Mouse (Mus musculus): ENCODE measurements around the gene Sat2. TPM values are rescaled to one million over a fixed set of nuclear protein-coding genes. Genes with fewer than 3 reads are reported as not detected.

Sat2 gene
- polyA plus RNA-seq, 1 experiment from 2014 or later = 18.7 TPM

GRCm38 (mm10) chr11:69664841-69665240, 43.0 kb downstream of the Sat2 start:
- H3K4me1 ChIP-seq (ENCODE audit: control insufficient read depth, insufficient read depth, low read length) = peaks cover 21% of the 10 kb centered on the region; the same call in 1 of the 2 replicates
- ATAC-seq (ENCODE audit: insufficient number of reproducible peaks, insufficient read depth, low FRiP score, low read depth) = no peak
- H3K27me3 ChIP-seq (ENCODE audit: control insufficient read depth, insufficient read depth, low read length) = no peaks in the 10 kb centered on the region
- H3K9me3 ChIP-seq (ENCODE audit: control insufficient read depth, low read depth, low read length) = no peaks in the 10 kb centered on the region
- peaks cover 45% of the 10 kb centered on the region for H3K36me3 ChIP-seq (ENCODE audit: control insufficient read depth, insufficient read depth, low read length)
- H3K27ac ChIP-seq (ENCODE audit: low read length) = no peak overlapping the region
- no peak overlapping the region for H3K4me3 ChIP-seq (ENCODE audit: low read depth, low read length)
- H3K4me2 ChIP-seq (replicated peaks; ENCODE audit: low read depth, low read length) = no peak overlapping the region
- no peak overlapping the region for H3K9ac ChIP-seq (replicated peaks; ENCODE audit: low read depth, low read length)
- 91% methylated on average over 7 of the region's 7 CpGs for WGBS

GRCm38 (mm10) chr11:69665457-69665960, 43.7 kb downstream of the Sat2 start:
- peaks cover 52% of the 10 kb centered on the region for H3K36me3 ChIP-seq (ENCODE audit: control insufficient read depth, insufficient read depth, low read length)
- peaks cover 27% of the 10 kb centered on the region; the same call in 1 of the 2 replicates for H3K4me1 ChIP-seq (ENCODE audit: control insufficient read depth, insufficient read depth, low read length)
- no peaks in the 10 kb centered on the region for H3K9me3 ChIP-seq (ENCODE audit: control insufficient read depth, low read depth, low read length)
- ATAC-seq (ENCODE audit: insufficient number of reproducible peaks, insufficient read depth, low FRiP score, low read depth) = no peak
- H3K4me2 ChIP-seq (replicated peaks; ENCODE audit: low read depth, low read length) = no peak overlapping the region
- H3K27ac ChIP-seq (ENCODE audit: low read length) = no peak overlapping the region
- no peaks in the 10 kb centered on the region for H3K27me3 ChIP-seq (ENCODE audit: control insufficient read depth, insufficient read depth, low read length)
- 69% methylated on average over 9 of the region's 9 CpGs for WGBS
- H3K9ac ChIP-seq (replicated peaks; ENCODE audit: low read depth, low read length) = no peak overlapping the region
- no peak overlapping the region for H3K4me3 ChIP-seq (ENCODE audit: low read depth, low read length)

- no peak within 1 kb of the TSS for H3K4me2 ChIP-seq (replicated peaks; ENCODE audit: low read depth, low read length)
- H3K9ac ChIP-seq (replicated peaks; ENCODE audit: low read depth, low read length) = no peak within 1 kb of the TSS
- no peak within 1 kb of the TSS for H3K4me3 ChIP-seq (ENCODE audit: low read depth, low read length)
- no peaks in the 10 kb centered on the region for H3K9me3 ChIP-seq (ENCODE audit: control insufficient read depth, low read depth, low read length)
- H3K4me1 ChIP-seq (ENCODE audit: control insufficient read depth, insufficient read depth, low read length) = peaks cover 26% of the 10 kb centered on the region; the same call in 1 of the 2 replicates
- peaks cover 56% of the 10 kb centered on the region for H3K36me3 ChIP-seq (ENCODE audit: control insufficient read depth, insufficient read depth, low read length)
- peak within 1 kb of the TSS; percentile 11; the same call in 1 of the 2 replicates for H3K27ac ChIP-seq (ENCODE audit: low read length)
- 32% methylated on average over 7 of the region's 7 CpGs for WGBS
- no peaks in the 10 kb centered on the region for H3K27me3 ChIP-seq (ENCODE audit: control insufficient read depth, insufficient read depth, low read length)
- no peak for ATAC-seq (ENCODE audit: insufficient number of reproducible peaks, insufficient read depth, low FRiP score, low read depth)
Measured at GRCm38 (mm10) chr11:69665961-69666664, 44.3 kb downstream of the Sat2 start, which contains the start of gene Cd68. TSS of gene Cd68 (minus strand) at chr11:69666153.

GRCm38 (mm10) chr11:69666665-69667005, 44.8 kb downstream of the Sat2 start:
- Histone ChIP-seq H3K4me1 (ENCODE audit: control insufficient read depth, insufficient read depth, low read length) (peaks cover 21% of the 10 kb centered on the region; the same call in 1 of the 2 replicates), H3K36me3 (ENCODE audit: control insufficient read depth, insufficient read depth, low read length) (peaks cover 56% of the 10 kb centered on the region), H3K4me3 (ENCODE audit: low read depth, low read length) (no peak overlapping the region), H3K27me3 (ENCODE audit: control insufficient read depth, insufficient read depth, low read length) (no peaks in the 10 kb centered on the region), H3K27ac (ENCODE audit: low read length) (no peak overlapping the region), H3K9me3 (ENCODE audit: control insufficient read depth, low read depth, low read length) (no peaks in the 10 kb centered on the region), H3K4me2 (replicated peaks; ENCODE audit: low read depth, low read length) (no peak overlapping the region), H3K9ac (replicated peaks; ENCODE audit: low read depth, low read length) (no peak overlapping the region)
- 91% methylated on average over 3 of the region's 3 CpGs for WGBS
- ATAC-seq (ENCODE audit: insufficient number of reproducible peaks, insufficient read depth, low FRiP score, low read depth) = no peak

GRCm38 (mm10) chr11:69670786-69671725, 49.2 kb downstream of the Sat2 start:
- peak overlapping the region; percentile 100 for H3K4me3 ChIP-seq (ENCODE audit: low read depth, low read length)
- H3K4me2 ChIP-seq (replicated peaks; ENCODE audit: low read depth, low read length) = peak overlapping the region; percentile 97
- ATAC-seq (ENCODE audit: insufficient number of reproducible peaks, insufficient read depth, low FRiP score, low read depth) = peak; percentile 72
- peak overlapping the region; percentile 99 for H3K9ac ChIP-seq (replicated peaks; ENCODE audit: low read depth, low read length)
- peaks cover 68% of the 10 kb centered on the region for H3K36me3 ChIP-seq (ENCODE audit: control insufficient read depth, insufficient read depth, low read length)
- peaks cover 14% of the 10 kb centered on the region; the same call in 1 of the 2 replicates for H3K4me1 ChIP-seq (ENCODE audit: control insufficient read depth, insufficient read depth, low read length)
- peak overlapping the region; percentile 99 for H3K27ac ChIP-seq (ENCODE audit: low read length)
- no peaks in the 10 kb centered on the region for H3K9me3 ChIP-seq (ENCODE audit: control insufficient read depth, low read depth, low read length)
- no peaks in the 10 kb centered on the region for H3K27me3 ChIP-seq (ENCODE audit: control insufficient read depth, insufficient read depth, low read length)
- WGBS = 1% methylated on average over 59 of the region's 61 CpGs

- H3K4me3 ChIP-seq (ENCODE audit: low read depth, low read length) = peak overlapping the region; percentile 100
- under 1% methylated on average over 43 of the region's 43 CpGs for WGBS
- peak overlapping the region; percentile 97; the same call in 1 of the 2 replicates for H3K4me2 ChIP-seq (replicated peaks; ENCODE audit: low read depth, low read length)
- H3K9ac ChIP-seq (replicated peaks; ENCODE audit: low read depth, low read length) = peak overlapping the region; percentile 99
- ATAC-seq (ENCODE audit: insufficient number of reproducible peaks, insufficient read depth, low FRiP score, low read depth) = peak; percentile 4
- H3K27ac ChIP-seq (ENCODE audit: low read length) = peak overlapping the region; percentile 99
- peaks cover 14% of the 10 kb centered on the region; the same call in 1 of the 2 replicates for H3K4me1 ChIP-seq (ENCODE audit: control insufficient read depth, insufficient read depth, low read length)
- peaks cover 68% of the 10 kb centered on the region for H3K36me3 ChIP-seq (ENCODE audit: control insufficient read depth, insufficient read depth, low read length)
- H3K27me3 ChIP-seq (ENCODE audit: control insufficient read depth, insufficient read depth, low read length) = no peaks in the 10 kb centered on the region
- no peaks in the 10 kb centered on the region for H3K9me3 ChIP-seq (ENCODE audit: control insufficient read depth, low read depth, low read length)
Measured at GRCm38 (mm10) chr11:69671726-69672124, 49.9 kb downstream of the Sat2 start.

GRCm38 (mm10) chr11:69672211-69672706, 50.4 kb downstream of the Sat2 start, which contains the start of gene Eif4a1:
TSS of gene Eif4a1 (minus strand) at chr11:69672423.
- Histone ChIP-seq H3K9ac (replicated peaks; ENCODE audit: low read depth, low read length) (peak within 1 kb of the TSS; percentile 99), H3K4me3 (ENCODE audit: low read depth, low read length) (peak within 1 kb of the TSS; percentile 100), H3K27ac (ENCODE audit: low read length) (peak within 1 kb of the TSS; percentile 99), H3K4me2 (replicated peaks; ENCODE audit: low read depth, low read length) (peak within 1 kb of the TSS; percentile 97), H3K36me3 (ENCODE audit: control insufficient read depth, insufficient read depth, low read length) (peaks cover 72% of the 10 kb centered on the region), H3K27me3 (ENCODE audit: control insufficient read depth, insufficient read depth, low read length) (no peaks in the 10 kb centered on the region), H3K9me3 (ENCODE audit: control insufficient read depth, low read depth, low read length) (no peaks in the 10 kb centered on the region), H3K4me1 (ENCODE audit: control insufficient read depth, insufficient read depth, low read length) (peaks cover 14% of the 10 kb centered on the region; the same call in 1 of the 2 replicates)
- under 1% methylated on average over 36 of the region's 36 CpGs for WGBS
- peak; percentile 98 for ATAC-seq (ENCODE audit: insufficient number of reproducible peaks, insufficient read depth, low FRiP score, low read depth)
